Mouse (Mus musculus) thymus, postnatal 14 days (tissue): ENCODE measurements around the gene Olfr286.

Experiments used
- DNase-seq: peaks from one replicate; pipeline ENCODE4 v3.0.0; 2021

The Olfr286 gene

GRCm38 (mm10) chr15:98234350-98234749 is at the start of gene Olfr286:
Olfr286 (minus strand) TSS chr15:98234450.
- DNase-seq = no peak

GRCm38 (mm10) chr15:98257776-98258175 is 23.5 kb upstream of the Olfr286 start:
- DNase-seq = no peak

DNA sequence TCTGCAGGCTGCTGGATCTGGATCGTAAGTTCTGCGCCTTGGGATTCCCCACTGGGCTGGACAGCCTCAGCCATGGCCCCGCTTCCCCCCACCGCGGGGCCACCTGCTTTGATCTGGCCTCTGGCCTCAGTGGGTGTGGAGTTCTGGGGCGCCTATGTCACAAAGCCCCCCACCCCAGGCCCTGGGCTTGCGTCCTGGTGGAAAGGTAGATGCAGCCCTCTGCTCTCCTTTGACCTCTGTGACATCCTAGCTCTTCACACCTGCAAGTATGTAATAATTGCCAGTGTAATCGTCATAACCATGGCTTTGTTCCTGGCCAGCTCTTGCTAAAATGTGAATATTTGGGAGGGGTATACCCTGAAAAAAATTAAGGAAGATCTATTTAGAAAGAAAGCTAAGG is 22.9 kb upstream of the Olfr286 start, which contains the start of gene H1fnt:
Gene H1fnt, minus strand, starts transcription at position 101 of the 400 bp plus-strand sequence.
- no peak for DNase-seq

- no peak for DNase-seq
These were observed 22.0 kb upstream of the Olfr286 start for GRCm38 (mm10) chr15:98256271-98256670.

DNA sequence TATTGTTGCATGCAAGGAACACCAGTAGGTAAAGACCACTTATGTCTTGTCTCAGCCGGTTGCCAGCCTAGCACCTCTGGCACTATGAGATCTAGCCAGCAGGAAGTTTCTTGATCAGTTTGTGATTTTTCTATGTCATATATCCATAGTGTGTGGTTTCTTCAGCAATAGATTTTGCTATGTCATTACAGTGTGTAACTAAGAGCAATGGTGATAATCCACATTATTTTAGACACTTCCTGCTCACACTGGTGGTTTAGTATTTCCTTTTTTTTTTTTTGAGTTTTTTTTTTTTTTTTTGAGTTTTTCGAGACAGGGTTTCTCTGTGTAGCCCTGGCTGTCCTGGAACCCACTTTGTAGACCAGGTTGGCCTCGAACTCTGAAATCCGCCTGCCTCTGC is 1.2 kb upstream of the Olfr286 start:
- DNase-seq = no peak

GRCm38 (mm10) chr15:98226096-98226495 is 8.2 kb downstream of the Olfr286 start:
- DNase-seq = no peak

DNA sequence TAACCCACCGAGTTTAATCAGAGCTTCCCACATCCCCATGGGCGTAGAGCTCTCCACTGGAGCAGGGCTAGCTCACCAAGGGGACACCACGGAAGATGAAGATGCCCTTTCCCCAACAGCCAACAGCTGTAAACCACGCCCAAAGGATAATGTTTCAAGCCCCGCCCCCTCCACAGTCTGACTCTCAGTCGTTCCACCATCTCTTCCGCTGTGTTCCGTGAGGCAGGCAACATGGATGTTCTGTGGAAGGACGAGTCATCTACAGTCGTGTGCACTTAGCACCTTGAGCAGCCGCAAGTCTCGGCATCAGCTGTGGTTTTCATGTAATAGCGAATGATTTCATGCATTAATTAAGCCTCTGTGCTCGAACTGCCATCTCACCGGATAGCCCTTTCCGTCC is 8.6 kb downstream of the Olfr286 start:
- DNase-seq = no peak

- no peak for DNase-seq
These were observed 11.9 kb downstream of the Olfr286 start for GRCm38 (mm10) chr15:98222377-98222776.

DNA sequence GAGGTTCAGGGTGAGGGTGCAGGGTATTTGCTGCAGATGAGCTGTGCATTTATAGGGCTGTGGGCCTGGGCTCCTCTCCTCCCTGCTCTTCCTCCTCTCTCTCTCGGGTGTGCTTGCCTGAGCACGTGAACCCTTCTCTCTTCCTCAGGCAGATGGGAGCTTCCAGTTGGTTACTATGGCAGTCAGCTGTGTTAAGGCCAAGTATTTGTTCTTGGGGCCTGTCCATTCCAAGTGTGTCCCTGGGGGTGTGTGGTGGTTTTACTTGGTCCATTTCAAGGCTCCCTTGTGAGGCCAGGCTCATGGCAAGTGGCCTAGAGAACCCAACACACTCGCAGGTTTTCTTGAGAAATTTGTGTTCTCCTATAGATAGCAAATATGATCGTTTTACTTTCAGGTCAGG is 13.4 kb downstream of the Olfr286 start, which contains the start of the genes Gm44579 and Olfr287:
Gene Gm44579, minus strand, starts transcription at position 101 of the 400 bp plus-strand sequence.
Gene Olfr287, minus strand, starts transcription at position 180 of the 400 bp plus-strand sequence.
- DNase-seq = no peak

DNA sequence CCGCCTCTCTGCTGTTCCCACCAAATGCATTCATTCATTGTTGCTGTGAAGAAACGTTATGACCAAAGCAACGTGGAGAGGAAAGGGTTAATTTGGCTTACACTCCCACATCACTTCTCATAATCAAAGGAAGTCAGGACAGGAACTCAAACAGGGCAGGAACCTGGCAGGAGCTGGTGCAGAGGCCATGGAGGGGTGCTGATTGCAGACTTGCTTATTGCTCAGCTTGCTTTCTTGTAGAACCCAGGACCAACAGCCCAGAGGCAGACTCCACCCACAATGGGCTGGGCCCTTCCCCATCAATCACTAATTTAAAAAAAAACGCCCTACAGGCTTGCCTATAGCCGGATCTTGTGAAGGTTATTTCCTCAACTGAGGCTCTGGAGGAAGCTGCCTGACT is 20.1 kb downstream of the Olfr286 start:
- no peak for DNase-seq

- no peak for DNase-seq
These were observed 20.8 kb downstream of the Olfr286 start for GRCm38 (mm10) chr15:98213336-98213870.

DNA sequence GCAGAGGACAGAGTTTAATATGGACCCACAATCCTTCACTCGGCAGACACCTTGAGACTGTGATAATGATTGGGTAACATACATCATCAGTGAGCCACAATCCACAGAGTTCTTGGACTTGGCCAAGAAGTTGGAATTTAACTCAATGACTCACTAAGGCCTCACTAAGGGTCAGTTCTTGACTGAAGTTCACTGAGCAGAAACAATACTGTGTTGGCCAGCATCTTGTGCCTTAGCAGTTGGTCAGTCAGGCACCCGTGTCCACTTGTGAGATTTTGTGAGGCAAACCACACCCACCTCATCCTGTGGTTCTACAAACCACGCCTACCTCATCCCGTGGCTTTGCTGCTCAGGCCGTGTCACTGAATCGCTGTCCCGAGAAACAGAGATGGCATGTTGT is 24.6 kb downstream of the Olfr286 start:
- DNase-seq = no peak

- DNase-seq = no peak
These were observed 38.8 kb downstream of the Olfr286 start, which contains the start of gene Olfr288 for GRCm38 (mm10) chr15:98195442-98195841. Olfr288 (minus strand) TSS chr15:98195542.

- DNase-seq = no peak
These were observed 49.8 kb downstream of the Olfr286 start for GRCm38 (mm10) chr15:98184456-98184855.

DNA sequence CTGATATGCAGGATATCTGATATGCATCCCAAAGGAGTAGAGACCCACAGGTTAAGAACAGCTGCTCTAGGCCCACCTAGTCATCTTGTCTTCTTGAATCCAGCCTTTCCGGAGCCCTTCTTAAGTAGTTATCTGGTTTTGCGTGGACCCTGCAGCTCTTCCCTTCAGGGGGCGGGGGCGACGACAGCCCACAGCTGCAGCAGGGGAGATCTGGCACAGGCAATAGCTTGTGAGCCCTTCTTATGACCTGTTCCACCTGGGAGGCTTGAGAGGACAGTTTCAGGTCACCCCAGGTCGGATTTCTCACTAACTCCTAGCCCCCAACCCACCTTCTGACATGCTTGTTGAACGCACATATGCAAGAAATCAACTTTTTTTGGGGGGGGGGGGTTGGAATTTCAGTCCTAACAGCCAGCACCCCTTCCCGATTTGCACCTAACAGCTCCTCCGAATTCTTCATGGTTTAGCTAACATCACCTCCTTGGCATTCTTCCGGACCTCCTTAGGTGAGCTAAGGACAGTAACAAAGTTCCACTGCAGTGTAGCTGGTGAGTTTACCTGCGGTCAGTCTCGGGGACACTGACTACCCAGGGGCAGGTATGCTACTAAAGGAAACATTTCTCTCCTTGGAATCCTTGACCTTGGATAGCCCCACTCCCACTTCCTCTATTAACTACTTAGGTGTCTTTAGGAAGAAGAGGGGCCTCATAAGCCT is 52.2 kb downstream of the Olfr286 start:
- DNase-seq = no peak

DNA sequence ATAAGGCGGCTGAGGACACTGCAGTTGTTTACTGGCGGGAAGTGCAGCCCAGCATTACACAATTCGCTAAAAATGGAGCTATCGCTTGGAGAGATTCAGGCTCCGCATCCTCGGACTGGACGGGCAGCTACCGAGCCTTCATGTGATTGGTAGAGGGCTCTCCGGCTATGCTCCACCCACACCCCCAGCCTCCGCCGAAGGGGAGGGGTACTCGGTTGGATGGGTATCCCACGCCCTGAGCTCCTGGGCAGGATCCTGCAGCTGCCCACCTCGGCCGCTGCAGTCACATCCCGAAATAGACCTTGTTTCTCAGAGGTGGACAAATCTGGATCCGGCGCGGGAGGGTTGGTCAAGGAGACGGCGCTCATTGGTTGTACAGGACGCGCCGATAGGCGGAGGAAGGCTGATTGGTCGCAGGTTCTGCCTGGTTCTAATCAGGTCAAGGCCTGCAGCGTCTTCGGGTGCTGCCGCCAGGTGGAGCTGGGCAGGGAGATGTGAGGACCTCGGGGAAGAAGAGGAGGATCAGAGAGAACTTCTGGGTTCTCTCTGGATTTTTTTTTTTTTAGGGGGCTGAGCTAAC is 53.0 kb downstream of the Olfr286 start:
- DNase-seq = peak; percentile 81

DNA sequence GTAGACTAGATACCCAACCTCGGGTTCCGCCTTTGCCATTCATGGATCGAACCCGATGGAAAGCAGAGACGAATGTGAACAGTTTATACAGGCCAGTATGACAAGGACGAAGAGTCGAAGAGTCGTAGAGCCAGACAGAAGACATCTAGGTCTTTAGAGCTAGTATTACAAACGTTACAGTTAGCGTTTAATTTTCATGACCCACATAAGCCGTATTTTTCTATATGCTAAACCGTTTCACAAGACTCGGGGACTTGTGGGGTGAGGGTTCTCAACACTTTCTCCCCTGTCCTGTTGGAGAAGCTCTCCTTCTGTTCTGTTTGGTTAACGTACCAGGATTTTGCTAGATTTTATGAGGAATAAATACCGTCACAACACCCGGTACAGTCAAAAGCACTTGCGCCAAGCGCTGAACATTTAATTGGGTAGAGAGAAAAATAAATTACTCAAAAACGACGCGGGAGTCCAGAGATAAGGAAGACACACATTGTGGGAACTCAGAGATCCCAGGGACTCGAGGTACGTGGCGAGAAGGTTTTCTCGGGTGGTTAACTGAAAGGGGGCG is 53.6 kb downstream of the Olfr286 start:
- DNase-seq = no peak

- DNase-seq = no peak
These were observed 56.9 kb downstream of the Olfr286 start for GRCm38 (mm10) chr15:98177320-98177719.
